Comparison of ENCODE assay signal across 8 mouse cellular contexts in the genomic region with DNA sequence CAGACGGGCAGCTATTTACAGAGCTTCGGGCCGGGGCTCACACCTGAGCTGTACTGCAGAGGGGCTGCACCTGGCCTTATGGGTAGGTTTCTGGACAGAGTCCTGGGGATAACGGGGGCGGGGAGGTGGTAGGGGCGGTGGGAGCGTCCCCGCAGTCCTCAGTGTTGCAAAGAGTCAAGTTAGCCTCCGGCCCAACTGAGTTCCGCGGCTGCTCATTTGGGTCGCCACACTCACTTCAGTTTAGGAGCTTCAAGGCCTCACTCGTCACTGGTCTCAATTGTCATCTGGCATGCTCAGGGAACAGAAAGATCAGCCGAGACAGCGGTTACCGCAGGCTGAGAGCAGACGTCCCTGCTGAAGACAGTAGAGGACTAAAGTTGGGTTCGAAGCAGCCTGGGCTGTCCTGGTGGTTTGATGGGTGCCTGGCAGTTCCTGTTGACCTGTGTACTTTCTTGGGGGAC.
DNase-seq lines count a peak whose midpoint lies in the region; ATAC-seq lines count a peak whose summit lies in the region.

No protein-coding gene starts in this region.

- H3K27ac ChIP-seq in kidney, embryonic 15.5 days, result peak overlapping the region; percentile 93
- H3K27ac ChIP-seq in hindbrain, embryonic 10.5 days, result peak overlapping the region; percentile 97

- 2% methylated on average over 18 of the region's 18 CpGs for WGBS in kidney, embryonic 15.5 days
- 2% methylated on average over 18 of the region's 18 CpGs for WGBS in hindbrain, embryonic 10.5 days

- no peak for DNase-seq in kidney, postnatal 36 days
- DNase-seq in adrenal gland, postnatal 10 days, result peak; percentile 44
- DNase-seq in hindbrain, embryonic 10.5 days (ENCODE audit: low spot score), result no peak
- DNase-seq in thymus, postnatal 25 days, result peak; percentile 70
- no peak for DNase-seq in testis, postnatal 14 days (ENCODE audit: low spot score)
- no peak for DNase-seq in kidney, postnatal 25 days

- H3K27me3 ChIP-seq in kidney, embryonic 15.5 days, result no peaks in the 10 kb centered on the region
- peaks cover 10% of the 10 kb centered on the region; the same call in 1 of the 2 replicates for H3K27me3 ChIP-seq in hindbrain, embryonic 10.5 days (ENCODE audit: insufficient read depth, poor library complexity, severe bottlenecking)

- H3K4me1 ChIP-seq in kidney, embryonic 15.5 days, result peaks cover 77% of the 10 kb centered on the region
- H3K4me1 ChIP-seq in hindbrain, embryonic 10.5 days (replicated peaks), result peaks cover 80% of the 10 kb centered on the region

- peak overlapping the region; percentile 51 for H3K9ac ChIP-seq in kidney, embryonic 15.5 days

- peak overlapping the region; percentile 48 for H3K4me3 ChIP-seq in kidney, embryonic 15.5 days (replicated peaks)
- H3K4me3 ChIP-seq in hindbrain, embryonic 10.5 days, result peak overlapping the region; percentile 72

- no peaks in the 10 kb centered on the region for H3K9me3 ChIP-seq in kidney, embryonic 15.5 days (replicated peaks)
- H3K9me3 ChIP-seq in hindbrain, embryonic 10.5 days, result no peaks in the 10 kb centered on the region

- H3K4me2 ChIP-seq in kidney, embryonic 15.5 days, result peak overlapping the region; percentile 75

- peak; percentile 31 for ATAC-seq in kidney, embryonic 15.5 days (replicated peaks; ENCODE audit: low FRiP score)
- peak; percentile 39 for ATAC-seq in megakaryocyte-erythroid progenitor cell, adult 5-6 weeks (replicated peaks; ENCODE audit: low FRiP score, low TSS enrichment, poor library complexity, severe bottlenecking)

- peaks cover 47% of the 10 kb centered on the region for H3K36me3 ChIP-seq in kidney, embryonic 15.5 days
- H3K36me3 ChIP-seq in hindbrain, embryonic 10.5 days, result peaks cover 29% of the 10 kb centered on the region

Comparison
In these comparisons a context has a peak if more than half of its experiments do, and no peak if none do; other contexts are left out.
1. DNase-seq: peak in adrenal gland, postnatal 10 days (single experiment) and thymus, postnatal 25 days (single experiment); none in kidney, postnatal 36 days (0 of 2), hindbrain, embryonic 10.5 days (single experiment), testis, postnatal 14 days (single experiment) and kidney, postnatal 25 days (0 of 2).